Mouse (Mus musculus): ENCODE results near the gene Slfn3. TPM values are rescaled to one million over a fixed set of nuclear protein-coding genes. Genes with fewer than 3 reads are reported as not detected.
"Not testable (repeated sequence)": the region's sequence is repeated elsewhere in the genome, so short reads cannot be mapped to it uniquely, and the experiment has no call there.

The Slfn3 gene
- polyA plus RNA-seq, 1 experiment from 2014 or later, result 0.28 TPM

- no peak overlapping the region for H3K4me3 ChIP-seq (replicated peaks)
- no peaks in the 10 kb centered on the region for H3K27me3 ChIP-seq
- H3K4me1 ChIP-seq, result no peaks in the 10 kb centered on the region
- no peaks in the 10 kb centered on the region for H3K9me3 ChIP-seq
- no peak overlapping the region for H3K27ac ChIP-seq
- no peak overlapping the region for H3K4me2 ChIP-seq
- WGBS, result 85% methylated on average over 7 of the region's 7 CpGs
- ATAC-seq (ENCODE audit: low FRiP score), result no peak
- H3K9ac ChIP-seq, result no peak overlapping the region
- H3K36me3 ChIP-seq (replicated peaks), result no peaks in the 10 kb centered on the region
These were observed 37.0 kb downstream of the Slfn3 start for GRCm38 (mm10) chr11:83227926-83228723.

GRCm38 (mm10) chr11:83230966-83231365, 39.8 kb downstream of the Slfn3 start:
- Histone ChIP-seq H3K4me1 (no peaks in the 10 kb centered on the region), H3K27me3 (no peaks in the 10 kb centered on the region), H3K4me3 (replicated peaks) (no peak overlapping the region), H3K9me3 (no peaks in the 10 kb centered on the region), H3K4me2 (no peak overlapping the region), H3K9ac (no peak overlapping the region), H3K27ac (no peak overlapping the region), H3K36me3 (replicated peaks) (no peaks in the 10 kb centered on the region)
- WGBS, result 69% methylated on average over 3 of the region's 3 CpGs
- no peak for ATAC-seq (ENCODE audit: low FRiP score)

- not testable (repeated sequence) for H3K4me2 ChIP-seq; H3K9ac ChIP-seq; H3K4me1 ChIP-seq; H3K36me3 ChIP-seq (replicated peaks); ATAC-seq (ENCODE audit: low FRiP score); H3K4me3 ChIP-seq (replicated peaks); H3K27me3 ChIP-seq; H3K9me3 ChIP-seq; H3K27ac ChIP-seq
- 42% methylated on average over 5 of the region's 5 CpGs for WGBS
These were observed 42.5 kb downstream of the Slfn3 start for GRCm38 (mm10) chr11:83233621-83234020.

GRCm38 (mm10) chr11:83237390-83237789, 46.3 kb downstream of the Slfn3 start:
- H3K9me3 ChIP-seq; H3K36me3 ChIP-seq (replicated peaks); H3K4me1 ChIP-seq; ATAC-seq (ENCODE audit: low FRiP score); H3K9ac ChIP-seq; H3K4me3 ChIP-seq (replicated peaks); H3K27me3 ChIP-seq; H3K4me2 ChIP-seq; H3K27ac ChIP-seq: not testable (repeated sequence)
- 88% methylated on average over 9 of the region's 9 CpGs for WGBS

- Histone ChIP-seq H3K9me3 (no peaks in the 10 kb centered on the region), H3K9ac (no peak overlapping the region), H3K4me3 (replicated peaks) (no peak overlapping the region), H3K4me2 (no peak overlapping the region), H3K27me3 (no peaks in the 10 kb centered on the region), H3K4me1 (no peaks in the 10 kb centered on the region), H3K27ac (no peak overlapping the region), H3K36me3 (replicated peaks) (no peaks in the 10 kb centered on the region)
- ATAC-seq (ENCODE audit: low FRiP score), result no peak
- WGBS, result 93% methylated on average over 2 of the region's 2 CpGs
These were observed 47.3 kb downstream of the Slfn3 start for GRCm38 (mm10) chr11:83238389-83238788.

GRCm38 (mm10) chr11:83239811-83240210, 48.7 kb downstream of the Slfn3 start:
- no peak overlapping the region for H3K9ac ChIP-seq
- H3K9me3 ChIP-seq, result no peaks in the 10 kb centered on the region
- 16% methylated on average over 2 of the region's 2 CpGs for WGBS
- no peaks in the 10 kb centered on the region for H3K36me3 ChIP-seq (replicated peaks)
- no peak overlapping the region for H3K27ac ChIP-seq
- no peaks in the 10 kb centered on the region for H3K27me3 ChIP-seq
- no peak for ATAC-seq (ENCODE audit: low FRiP score)
- H3K4me3 ChIP-seq (replicated peaks), result no peak overlapping the region
- no peaks in the 10 kb centered on the region for H3K4me1 ChIP-seq
- H3K4me2 ChIP-seq, result no peak overlapping the region

GRCm38 (mm10) chr11:83257211-83257610, 66.1 kb downstream of the Slfn3 start:
- not testable (repeated sequence) for H3K36me3 ChIP-seq (replicated peaks); H3K9me3 ChIP-seq; ATAC-seq (ENCODE audit: low FRiP score); H3K9ac ChIP-seq; H3K4me2 ChIP-seq; H3K27ac ChIP-seq; H3K27me3 ChIP-seq; H3K4me1 ChIP-seq; H3K4me3 ChIP-seq (replicated peaks)
- WGBS, result 70% methylated on average over 5 of the region's 5 CpGs

GRCm38 (mm10) chr11:83262673-83263072, 71.5 kb downstream of the Slfn3 start:
- H3K4me2 ChIP-seq, result no peak overlapping the region
- 89% methylated on average over 1 of the region's 1 CpGs for WGBS
- no peaks in the 10 kb centered on the region for H3K27me3 ChIP-seq
- H3K4me3 ChIP-seq (replicated peaks), result no peak overlapping the region
- H3K4me1 ChIP-seq, result no peaks in the 10 kb centered on the region
- H3K27ac ChIP-seq, result no peak overlapping the region
- no peak for ATAC-seq (ENCODE audit: low FRiP score)
- H3K9me3 ChIP-seq, result no peaks in the 10 kb centered on the region
- no peaks in the 10 kb centered on the region for H3K36me3 ChIP-seq (replicated peaks)
- H3K9ac ChIP-seq, result no peak overlapping the region

- Histone ChIP-seq H3K9me3 (no peaks in the 10 kb centered on the region), H3K27me3 (no peaks in the 10 kb centered on the region)
- no peak for ATAC-seq (ENCODE audit: low FRiP score)
These were observed 72.0 kb downstream of the Slfn3 start for GRCm38 (mm10) chr11:83263146-83263545.

More at GRCm38 (mm10) chr11:83263146-83263545, 72.0 kb downstream of the Slfn3 start:
- H3K4me2 ChIP-seq, result no peak overlapping the region
- H3K4me3 ChIP-seq (replicated peaks), result no peak overlapping the region
- 64% methylated on average over 3 of the region's 3 CpGs for WGBS
- no peak overlapping the region for H3K9ac ChIP-seq
- H3K36me3 ChIP-seq (replicated peaks), result no peaks in the 10 kb centered on the region
- no peak overlapping the region for H3K27ac ChIP-seq
- H3K4me1 ChIP-seq, result no peaks in the 10 kb centered on the region

Other genes with a start within 250 kb of the Slfn3 start
- 0.38 and 0.89 TPM in 2 replicates for gene Slfn5, start 240.0 kb upstream of the Slfn3 start, polyA plus RNA-seq (2016; fragmentation: Nextera tagmentation; extraction: Ambion mirVana)
- gene Slfn9, start 199.5 kb upstream of the Slfn3 start, polyA plus RNA-seq (2016; fragmentation: Nextera tagmentation; extraction: Ambion mirVana), result 12.6 and 13.4 TPM in 2 replicates
- gene Slfn8, start 170.5 kb upstream of the Slfn3 start, polyA plus RNA-seq (2016; fragmentation: Nextera tagmentation; extraction: Ambion mirVana), result 0.21 and 0.37 TPM in 2 replicates
- gene Slfn2, start 126.2 kb upstream of the Slfn3 start, polyA plus RNA-seq (2016; fragmentation: Nextera tagmentation; extraction: Ambion mirVana), result 0.96 and 1.2 TPM in 2 replicates
- gene Slfn1, start 74.5 kb upstream of the Slfn3 start, polyA plus RNA-seq (2016; fragmentation: Nextera tagmentation; extraction: Ambion mirVana), result not detected in 2 replicates
- not detected in 2 replicates for gene Slfn4, start 16.1 kb upstream of the Slfn3 start, polyA plus RNA-seq (2016; fragmentation: Nextera tagmentation; extraction: Ambion mirVana)
- 0.73 and 0.84 TPM in 2 replicates for gene Slfn14, start 95.4 kb downstream of the Slfn3 start, polyA plus RNA-seq (2016; fragmentation: Nextera tagmentation; extraction: Ambion mirVana)
- 95.7 and 110 TPM in 2 replicates for gene Ap2b1, start 107.7 kb downstream of the Slfn3 start, polyA plus RNA-seq (2016; fragmentation: Nextera tagmentation; extraction: Ambion mirVana)
- gene Pex12, start 111.3 kb downstream of the Slfn3 start, polyA plus RNA-seq (2016; fragmentation: Nextera tagmentation; extraction: Ambion mirVana), result 15.4 and 18.5 TPM in 2 replicates
- gene Rasl10b, start 217.8 kb downstream of the Slfn3 start, polyA plus RNA-seq (2016; fragmentation: Nextera tagmentation; extraction: Ambion mirVana), result 11.0 and 13.9 TPM in 2 replicates
- 0.08 and 0.22 TPM in 2 replicates for gene Gas2l2, start 238.1 kb downstream of the Slfn3 start, polyA plus RNA-seq (2016; fragmentation: Nextera tagmentation; extraction: Ambion mirVana)
- 0.29 and 0.35 TPM in 2 replicates for gene 1700020L24Rik, start 246.3 kb downstream of the Slfn3 start, polyA plus RNA-seq (2016; fragmentation: Nextera tagmentation; extraction: Ambion mirVana)